Mouse (Mus musculus) stomach, embryonic 15.5 days (tissue): ENCODE measurements around the gene Rims3. TPM values are rescaled to one million over a fixed set of nuclear protein-coding genes. Genes with fewer than 3 reads are reported as not detected.

Source experiments
- ATAC-seq: fragments of 200-750 bp; cut with Nextera tagmentation; 2 replicates; pipeline ENCODE4 v1.8.0; 2017; ENCODE audit warnings: low read depth, moderate number of reproducible peaks, moderate TSS enrichment; ENCODE audit not compliant: insufficient read depth, low FRiP score
- H3K27ac ChIP-seq: fragments of 300-500 bp; sonication (generic); 2 replicates; pipeline ENCODE4 v1.5.1; 2015; ENCODE audit warnings: mild to moderate bottlenecking, inconsistent platforms
- H3K27me3 ChIP-seq: fragments of 300-500 bp; sonication (generic); replicated peaks from 2 replicates; pipeline ENCODE4 v1.6.1; 2015; ENCODE audit warnings: inconsistent platforms
- H3K36me3 ChIP-seq: fragments of 300-500 bp; sonication (generic); 2 replicates; pipeline ENCODE4 v1.6.1; 2015; ENCODE audit warnings: inconsistent platforms
- H3K4me1 ChIP-seq: fragments of 300-500 bp; sonication (generic); 2 replicates; pipeline ENCODE4 v1.6.1; 2015; ENCODE audit warnings: inconsistent platforms
- H3K4me2 ChIP-seq: fragments of 300-500 bp; sonication (generic); 2 replicates; pipeline ENCODE4 v1.6.1; 2015; ENCODE audit warnings: mild to moderate bottlenecking, inconsistent platforms
- H3K4me3 ChIP-seq: fragments of 300-500 bp; sonication (generic); replicated peaks from 2 replicates; pipeline ENCODE4 v1.5.1; 2015; ENCODE audit warnings: inconsistent platforms
- H3K9ac ChIP-seq: fragments of 300-500 bp; sonication (generic); 2 replicates; pipeline ENCODE4 v1.6.1; 2015; ENCODE audit warnings: inconsistent platforms
- H3K9me3 ChIP-seq: fragments of 300-500 bp; sonication (generic); 2 replicates; pipeline ENCODE4 v1.6.1; 2016; ENCODE audit warnings: inconsistent platforms
- WGBS: fragments of 180-500 bp; shearing (Covaris S2); methylation state at CpG from one replicate; pipeline ENCODE4 v1.1.7; 2015; 5-methylcytosine and 5-hydroxymethylcytosine counted together
- microRNA-seq: library from miRNA; unstranded; fragments of <30 nt; microRNA quantifications from one replicate; pipeline ENCODE4, GENCODE M21; 2016
- polyA plus RNA-seq: library from polyadenylated mRNA; unstranded; fragments of >200 nt; fragmentation: Nextera tagmentation; extraction: Ambion mirVana; gene quantifications from 2 replicates; pipeline ENCODE4 v1.2.1, GENCODE M21; 2015

Rims3 gene
- polyA plus RNA-seq, 1 experiment from 2014 or later: 1.5 TPM

- Histone ChIP-seq H3K4me3 (no peak overlapping the region), H3K27ac (no peak overlapping the region), H3K9me3 (no peaks in the 10 kb centered on the region), H3K4me1 (peaks cover 3% of the 10 kb centered on the region; the same call in 1 of the 2 replicates), H3K27me3 (no peaks in the 10 kb centered on the region), H3K4me2 (no peak overlapping the region), H3K9ac (no peak overlapping the region), H3K36me3 (no peaks in the 10 kb centered on the region)
- WGBS: 82% methylated on average over 3 of the region's 3 CpGs
- ATAC-seq: no peak
These were observed 74.1 kb downstream of the Rims3 start for GRCm38 (mm10) chr4:120928686-120929085.

DNA sequence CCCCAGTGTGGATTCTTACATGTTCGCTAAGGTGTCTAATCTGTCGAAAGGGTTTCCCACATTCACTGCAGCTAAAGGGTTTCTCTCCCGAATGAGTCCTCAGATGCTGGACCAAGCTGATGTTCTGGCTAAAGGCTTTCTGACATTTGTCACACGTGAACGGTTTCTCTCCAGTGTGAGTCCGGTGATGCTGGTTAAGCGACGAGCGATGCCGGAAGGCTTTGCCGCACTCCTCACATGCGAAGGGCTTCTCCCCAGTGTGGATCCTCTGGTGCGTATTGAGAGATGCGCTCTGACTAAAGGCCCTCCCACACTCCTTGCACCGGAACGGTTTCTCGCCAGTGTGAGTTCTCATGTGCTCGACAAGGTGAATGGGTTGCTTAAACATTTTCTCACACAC, 76.1 kb downstream of the Rims3 start:
- no peak for ATAC-seq
- Histone ChIP-seq H3K27me3 (no peaks in the 10 kb centered on the region), H3K4me1 (no peaks in the 10 kb centered on the region), H3K36me3 (no peaks in the 10 kb centered on the region), H3K4me2 (no peak overlapping the region), H3K4me3 (no peak overlapping the region), H3K9ac (no peak overlapping the region), H3K9me3 (no peaks in the 10 kb centered on the region), H3K27ac (no peak overlapping the region)
- WGBS: 94% methylated on average over 18 of the region's 18 CpGs

DNA sequence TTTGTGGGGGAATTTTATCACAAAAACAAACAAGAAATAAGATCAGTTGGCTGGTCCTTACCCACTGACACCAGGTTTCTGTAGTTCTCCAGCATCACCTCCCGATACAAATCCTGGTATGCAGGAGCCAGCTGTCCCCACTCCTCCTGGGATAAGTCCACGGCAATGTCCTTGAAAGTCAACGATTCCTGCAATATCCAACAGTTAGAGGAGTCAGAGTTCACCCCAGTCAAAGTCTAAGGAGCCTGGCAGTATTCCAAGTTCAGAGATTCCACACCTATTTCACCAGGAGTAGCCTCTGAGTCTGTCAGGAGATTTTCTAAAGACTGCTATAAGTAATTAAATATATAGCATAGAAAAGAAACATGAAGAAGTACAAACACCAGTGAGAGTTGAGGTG, 80.4 kb downstream of the Rims3 start:
- H3K27me3 ChIP-seq: no peaks in the 10 kb centered on the region
- no peak overlapping the region for H3K27ac ChIP-seq
- no peak overlapping the region for H3K4me2 ChIP-seq
- no peak overlapping the region for H3K9ac ChIP-seq
- no peak overlapping the region for H3K4me3 ChIP-seq
- H3K4me1 ChIP-seq: no peaks in the 10 kb centered on the region
- no peaks in the 10 kb centered on the region for H3K9me3 ChIP-seq
- H3K36me3 ChIP-seq: no peaks in the 10 kb centered on the region
- no peak for ATAC-seq
- 63% methylated on average over 3 of the region's 3 CpGs for WGBS

Small RNA genes within 50 kb of the gene (microRNA-seq; reads per million reads assigned to microRNA genes)
- not detected for gene Gm23936

Other genes with a start within 250 kb of the Rims3 start
- 8.4 and 13.2 TPM in 2 replicates for gene Cited4, start 188.2 kb upstream of the Rims3 start, polyA plus RNA-seq
- 2.6 and 2.9 TPM in 2 replicates for gene Kcnq4, start 106.2 kb upstream of the Rims3 start, polyA plus RNA-seq
- gene Nfyc, start 23.2 kb upstream of the Rims3 start, polyA plus RNA-seq: 76.4 and 88.0 TPM in 2 replicates
- 23.8 and 25.6 TPM in 2 replicates for gene Exo5, start 70.2 kb downstream of the Rims3 start, polyA plus RNA-seq
- gene Zfp69, start 96.9 kb downstream of the Rims3 start, polyA plus RNA-seq: 6.4 and 8.2 TPM in 2 replicates
- 14.2 TPM in 2 replicates for gene Smap2, start 162.4 kb downstream of the Rims3 start, polyA plus RNA-seq
- gene Col9a2, start 184.6 kb downstream of the Rims3 start, polyA plus RNA-seq: 16.0 and 19.9 TPM in 2 replicates
- gene Zmpste24, start 243.4 kb downstream of the Rims3 start, polyA plus RNA-seq: 35.5 and 39.0 TPM in 2 replicates